Mouse (Mus musculus) hindbrain, postnatal 0 days (tissue): ENCODE results near the gene Tsc22d4. TPM values are rescaled to one million over a fixed set of nuclear protein-coding genes. Genes with fewer than 3 reads are reported as not detected.

Source experiments
- ATAC-seq: fragments of 200-750 bp; cut with Nextera tagmentation; 2 replicates; pipeline ENCODE4 v1.8.0; 2017; ENCODE audit warnings: mild to moderate bottlenecking, moderate TSS enrichment, moderate library complexity
- DNase-seq: peaks from one replicate; pipeline ENCODE4 v3.0.0-alpha.2; 2015; ENCODE audit warnings: low spot score
- H3K27ac ChIP-seq: fragments of 300-500 bp; sonication (generic); 2 replicates; pipeline ENCODE4 v1.5.1; 2014; ENCODE audit warnings: mild to moderate bottlenecking
- H3K27me3 ChIP-seq: fragments of 300-500 bp; sonication (generic); 2 replicates; pipeline ENCODE4 v1.6.1; 2014; ENCODE audit warnings: low read length, mixed read lengths; ENCODE audit not compliant: insufficient read depth
- H3K36me3 ChIP-seq: fragments of 300-500 bp; sonication (generic); 2 replicates; pipeline ENCODE4 v1.6.1; 2014; ENCODE audit warnings: low read length, mixed read lengths; ENCODE audit not compliant: insufficient read depth
- H3K4me1 ChIP-seq: fragments of 300-500 bp; sonication (generic); 2 replicates; pipeline ENCODE4 v1.6.1; 2014; ENCODE audit warnings: antibody characterized with exemption, low read length, mixed read lengths; ENCODE audit not compliant: insufficient read depth
- H3K4me2 ChIP-seq: fragments of 300-500 bp; sonication (generic); 2 replicates; pipeline ENCODE4 v1.6.1; 2014; ENCODE audit warnings: low read depth, mild to moderate bottlenecking, low read length, moderate library complexity, mixed read lengths
- H3K4me3 ChIP-seq: fragments of 300-500 bp; sonication (generic); 2 replicates; pipeline ENCODE4 v1.5.1; 2014; ENCODE audit warnings: low read length
- H3K9ac ChIP-seq: fragments of 300-500 bp; sonication (generic); replicated peaks from 2 replicates; pipeline ENCODE4 v1.6.1; 2014; ENCODE audit warnings: mild to moderate bottlenecking, low read length, moderate library complexity, mixed read lengths
- H3K9me3 ChIP-seq: fragments of 300-500 bp; sonication (generic); 2 replicates; pipeline ENCODE4 v1.6.1; 2016; ENCODE audit warnings: low read length, mixed read lengths
- CTCF ChIP-seq: IDR thresholded peaks from 2 replicates; pipeline ENCODE4 v1.5.1; 2016; ENCODE audit warnings: antibody characterized with exemption, control low read depth, low read depth
- WGBS: fragments of 180-500 bp; shearing (Covaris S2); extraction: QIAGEN DNeasy Blood & Tissue Kit; methylation state at CpG from one replicate; pipeline ENCODE4 v1.1.7; 2014; 5-methylcytosine and 5-hydroxymethylcytosine counted together
- polyA plus RNA-seq: library from polyadenylated mRNA; unstranded; fragments of >200 nt; fragmentation: Nextera tagmentation; extraction: Ambion mirVana; gene quantifications from 2 replicates; pipeline ENCODE4 v1.2.1, GENCODE M21; 2015
- total RNA-seq: library from RNA; depleted of rRNA; stranded (reverse); fragments of >200 nt; gene quantifications from 2 replicates; pipeline ENCODE4 v1.2.3, GENCODE M21; 2014; rRNA removed

Gene Tsc22d4
- total and polyA plus RNA-seq, 2 experiments from 2014 or later, result 251 to 444 TPM

DNA sequence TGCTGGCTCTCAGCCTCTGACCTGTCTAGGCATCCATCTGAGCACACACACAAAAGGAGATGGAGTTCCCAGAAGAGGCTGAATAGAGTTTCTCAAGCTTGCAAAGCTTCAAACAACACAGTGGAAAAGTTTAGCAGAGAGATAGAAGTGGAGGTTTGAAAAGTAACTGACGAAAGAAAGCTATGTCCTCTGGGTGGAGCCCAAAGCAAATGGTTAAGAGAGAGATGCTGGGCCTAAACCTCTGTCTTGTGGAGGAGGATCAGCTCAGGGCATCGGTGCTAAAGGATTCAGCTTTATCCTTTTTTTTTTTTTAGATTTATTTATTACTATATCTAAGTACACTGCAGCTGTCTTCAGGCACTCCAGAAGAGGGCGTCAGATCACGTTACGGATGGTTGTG, 62.8 kb downstream of the Tsc22d4 start:
- DNase-seq, result no peak
- Histone ChIP-seq H3K27ac (no peak overlapping the region), H3K27me3 (no peaks in the 10 kb centered on the region), H3K9ac (no peak overlapping the region), H3K4me2 (no peak overlapping the region), H3K36me3 (no peaks in the 10 kb centered on the region), H3K9me3 (no peaks in the 10 kb centered on the region), H3K4me3 (no peak overlapping the region), H3K4me1 (no peaks in the 10 kb centered on the region)
- no peak for ATAC-seq
- WGBS, result 89% methylated on average over 5 of the region's 5 CpGs
- no peak for TF ChIP-seq CTCF

DNA sequence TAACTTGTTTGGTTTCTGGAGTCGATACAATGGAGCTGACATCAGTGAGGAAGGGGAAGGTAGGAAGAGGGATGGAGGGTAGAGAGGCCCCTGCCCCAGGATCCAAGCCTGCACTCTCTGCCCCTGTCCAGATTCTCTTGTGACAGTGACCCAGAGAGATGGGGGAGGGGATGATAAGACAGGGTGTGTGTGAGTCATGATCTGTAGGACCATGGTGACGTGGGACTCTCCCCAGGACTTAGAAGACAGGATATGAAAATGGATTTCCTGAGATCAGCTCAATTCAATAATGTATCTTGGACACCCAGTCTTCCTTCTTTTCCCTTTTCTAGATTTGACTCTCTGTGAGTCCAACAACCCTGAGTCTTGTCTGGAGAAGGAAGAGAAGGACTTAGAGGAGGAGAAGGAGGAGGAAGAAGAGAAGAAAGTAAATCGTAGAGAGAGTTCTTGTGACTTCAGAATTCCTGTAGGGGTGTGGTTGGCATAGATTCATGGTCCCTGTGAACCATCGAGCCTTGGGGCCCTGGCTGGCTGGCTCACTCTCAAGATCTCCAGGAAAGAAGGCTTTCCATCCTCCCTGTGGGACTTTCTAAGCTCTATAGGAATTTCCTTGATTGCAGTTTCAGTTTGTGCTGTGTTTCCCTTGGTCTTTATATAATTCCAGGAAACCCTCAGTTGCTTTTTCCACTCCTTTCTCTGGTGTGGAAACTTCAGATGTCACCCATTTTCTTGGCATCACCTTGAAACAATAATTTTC, 72.1 kb downstream of the Tsc22d4 start:
- H3K4me2 ChIP-seq, result no peak overlapping the region
- no peaks in the 10 kb centered on the region for H3K4me1 ChIP-seq
- H3K4me3 ChIP-seq, result no peak overlapping the region
- no peak overlapping the region for H3K9ac ChIP-seq
- ATAC-seq, result no peak
- H3K36me3 ChIP-seq, result no peaks in the 10 kb centered on the region
- H3K9me3 ChIP-seq, result no peaks in the 10 kb centered on the region
- H3K27me3 ChIP-seq, result no peaks in the 10 kb centered on the region
- no peak for TF ChIP-seq CTCF
- DNase-seq, result no peak
- H3K27ac ChIP-seq, result no peak overlapping the region
- 75% methylated on average over 4 of the region's 4 CpGs for WGBS

Other genes with a start within 250 kb of the Tsc22d4 start
- gene Pop7, start 243.2 kb upstream of the Tsc22d4 start, total RNA-seq, result 62.1 and 83.5 TPM in 2 replicates
- 82.2 and 85.3 TPM in 2 replicates for gene Pop7, start 243.2 kb upstream of the Tsc22d4 start, polyA plus RNA-seq
- 20.3 and 21.4 TPM in 2 replicates for gene Gigyf1, start 227.2 kb upstream of the Tsc22d4 start, total RNA-seq
- gene Gigyf1, start 227.2 kb upstream of the Tsc22d4 start, polyA plus RNA-seq, result 15.1 and 16.2 TPM in 2 replicates
- not detected in 2 replicates for gene Epo, start 212.5 kb upstream of the Tsc22d4 start, total RNA-seq
- not detected in 2 replicates for gene Epo, start 212.5 kb upstream of the Tsc22d4 start, polyA plus RNA-seq
- 1,135 and 1,251 TPM in 2 replicates for gene Gnb2, start 212.2 kb upstream of the Tsc22d4 start, total RNA-seq
- 570 and 592 TPM in 2 replicates for gene Gnb2, start 212.2 kb upstream of the Tsc22d4 start, polyA plus RNA-seq
- gene Actl6b, start 192.2 kb upstream of the Tsc22d4 start, total RNA-seq, result 192 and 253 TPM in 2 replicates
- 204 and 207 TPM in 2 replicates for gene Actl6b, start 192.2 kb upstream of the Tsc22d4 start, polyA plus RNA-seq
- 11.1 and 24.2 TPM in 2 replicates for gene Tfr2, start 175.9 kb upstream of the Tsc22d4 start, total RNA-seq
- 13.5 and 13.7 TPM in 2 replicates for gene Tfr2, start 175.9 kb upstream of the Tsc22d4 start, polyA plus RNA-seq
- 10.9 and 13.3 TPM in 2 replicates for gene Mospd3, start 144.7 kb upstream of the Tsc22d4 start, total RNA-seq
- gene Mospd3, start 144.7 kb upstream of the Tsc22d4 start, polyA plus RNA-seq, result 57.3 and 66.7 TPM in 2 replicates
- 22.3 and 26.2 TPM in 2 replicates for gene Pcolce, start 131.9 kb upstream of the Tsc22d4 start, total RNA-seq
- 21.5 and 22.0 TPM in 2 replicates for gene Pcolce, start 131.9 kb upstream of the Tsc22d4 start, polyA plus RNA-seq
- gene Fbxo24, start 116.7 kb upstream of the Tsc22d4 start, total RNA-seq, result 0.25 and 0.26 TPM in 2 replicates
- 0.18 TPM in 1 of 2 replicates, not detected in the other for gene Fbxo24, start 116.7 kb upstream of the Tsc22d4 start, polyA plus RNA-seq
- 9.6 and 10.4 TPM in 2 replicates for gene Lrch4, start 116.6 kb upstream of the Tsc22d4 start, total RNA-seq
- gene Lrch4, start 116.6 kb upstream of the Tsc22d4 start, polyA plus RNA-seq, result 12.3 and 14.6 TPM in 2 replicates
- gene Gm20605, start 116.6 kb upstream of the Tsc22d4 start, total RNA-seq, result 3.4 and 4.1 TPM in 2 replicates
- 4.1 and 5.3 TPM in 2 replicates for gene Gm20605, start 116.6 kb upstream of the Tsc22d4 start, polyA plus RNA-seq
- gene Sap25, start 104.4 kb upstream of the Tsc22d4 start, total RNA-seq, result 0.97 and 5.2 TPM in 2 replicates
- gene Sap25, start 104.4 kb upstream of the Tsc22d4 start, polyA plus RNA-seq, result 2.9 and 3.7 TPM in 2 replicates
- gene Irs3, start 100.0 kb upstream of the Tsc22d4 start, total RNA-seq, result 0.40 and 1.4 TPM in 2 replicates
- gene Irs3, start 100.0 kb upstream of the Tsc22d4 start, polyA plus RNA-seq, result 0.36 and 0.39 TPM in 2 replicates
- 18.7 and 27.0 TPM in 2 replicates for gene Agfg2, start 61.0 kb upstream of the Tsc22d4 start, total RNA-seq
- gene Agfg2, start 61.0 kb upstream of the Tsc22d4 start, polyA plus RNA-seq, result 16.4 and 17.5 TPM in 2 replicates
- gene Nyap1, start 4.1 kb upstream of the Tsc22d4 start, total RNA-seq, result 192 and 215 TPM in 2 replicates
- gene Nyap1, start 4.1 kb upstream of the Tsc22d4 start, polyA plus RNA-seq, result 30.0 and 33.2 TPM in 2 replicates
- 52.8 and 67.0 TPM in 2 replicates for gene Ppp1r35, start 33.1 kb downstream of the Tsc22d4 start, total RNA-seq
- 35.5 and 37.1 TPM in 2 replicates for gene Ppp1r35, start 33.1 kb downstream of the Tsc22d4 start, polyA plus RNA-seq
- gene Mepce, start 41.9 kb downstream of the Tsc22d4 start, total RNA-seq, result 40.3 and 49.2 TPM in 2 replicates
- 16.8 and 17.1 TPM in 2 replicates for gene Mepce, start 41.9 kb downstream of the Tsc22d4 start, polyA plus RNA-seq
- 3.8 and 4.9 TPM in 2 replicates for gene Zcwpw1, start 42.1 kb downstream of the Tsc22d4 start, total RNA-seq
- gene Zcwpw1, start 42.1 kb downstream of the Tsc22d4 start, polyA plus RNA-seq, result 11.4 TPM in 2 replicates
- 0.07 and 0.47 TPM in 2 replicates for gene Pilra, start 90.6 kb downstream of the Tsc22d4 start, total RNA-seq
- 0.43 and 0.46 TPM in 2 replicates for gene Pilra, start 90.6 kb downstream of the Tsc22d4 start, polyA plus RNA-seq
- gene Pilrb1, start 112.4 kb downstream of the Tsc22d4 start, total RNA-seq, result not detected in 2 replicates
- not detected in 2 replicates for gene Pilrb1, start 112.4 kb downstream of the Tsc22d4 start, polyA plus RNA-seq
- not detected in 2 replicates for gene Pilrb2, start 126.1 kb downstream of the Tsc22d4 start, total RNA-seq
- gene Pilrb2, start 126.1 kb downstream of the Tsc22d4 start, polyA plus RNA-seq, result not detected in 2 replicates
- gene Cyp3a13, start 175.9 kb downstream of the Tsc22d4 start, total RNA-seq, result 0.16 TPM in 1 of 2 replicates, not detected in the other
- 0.05 TPM in 1 of 2 replicates, not detected in the other for gene Cyp3a13, start 175.9 kb downstream of the Tsc22d4 start, polyA plus RNA-seq
- 6.0 and 8.4 TPM in 2 replicates for gene Gjc3, start 217.4 kb downstream of the Tsc22d4 start, total RNA-seq
- 5.8 and 6.6 TPM in 2 replicates for gene Gjc3, start 217.4 kb downstream of the Tsc22d4 start, polyA plus RNA-seq
- not detected in 2 replicates for gene Azgp1, start 235.8 kb downstream of the Tsc22d4 start, total RNA-seq
- not detected in 2 replicates for gene Azgp1, start 235.8 kb downstream of the Tsc22d4 start, polyA plus RNA-seq